Mouse (Mus musculus): Measurements from ENCODE around the gene Cox16. TPM values are rescaled to one million over a fixed set of nuclear protein-coding genes. Genes with fewer than 3 reads are reported as not detected.

The Cox16 gene
- 74.8 and 78.5 TPM in 2 replicates for polyA plus RNA-seq (2012; rRNA removed; ENCODE audit: low replicate concordance)

DNA sequence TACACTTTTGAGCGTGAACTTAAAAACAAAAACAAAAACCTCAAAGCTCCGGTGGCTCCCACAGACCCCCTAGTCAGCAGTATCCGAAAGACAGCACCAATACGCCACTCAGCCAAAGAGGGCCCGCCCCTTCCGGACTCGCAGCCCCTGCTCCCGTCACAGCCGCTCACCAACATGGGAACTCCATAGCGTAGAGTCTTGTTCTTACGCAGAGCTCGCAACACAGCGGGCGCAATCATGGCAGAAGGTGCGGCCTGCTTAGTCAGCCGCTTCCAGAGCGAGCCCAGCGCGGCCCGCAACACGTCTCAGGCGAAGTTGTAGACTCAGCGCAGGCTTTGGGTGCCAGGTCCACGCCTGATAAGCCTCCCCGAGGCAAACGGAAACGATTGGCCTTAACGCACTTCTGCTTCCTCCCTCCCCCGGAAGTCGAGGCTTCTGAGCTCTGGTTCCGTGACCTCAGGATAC lies at the start of gene Cox16:
Gene Cox16 (minus strand): TSS at position 401 of the 465 bp plus-strand sequence.

DNA sequence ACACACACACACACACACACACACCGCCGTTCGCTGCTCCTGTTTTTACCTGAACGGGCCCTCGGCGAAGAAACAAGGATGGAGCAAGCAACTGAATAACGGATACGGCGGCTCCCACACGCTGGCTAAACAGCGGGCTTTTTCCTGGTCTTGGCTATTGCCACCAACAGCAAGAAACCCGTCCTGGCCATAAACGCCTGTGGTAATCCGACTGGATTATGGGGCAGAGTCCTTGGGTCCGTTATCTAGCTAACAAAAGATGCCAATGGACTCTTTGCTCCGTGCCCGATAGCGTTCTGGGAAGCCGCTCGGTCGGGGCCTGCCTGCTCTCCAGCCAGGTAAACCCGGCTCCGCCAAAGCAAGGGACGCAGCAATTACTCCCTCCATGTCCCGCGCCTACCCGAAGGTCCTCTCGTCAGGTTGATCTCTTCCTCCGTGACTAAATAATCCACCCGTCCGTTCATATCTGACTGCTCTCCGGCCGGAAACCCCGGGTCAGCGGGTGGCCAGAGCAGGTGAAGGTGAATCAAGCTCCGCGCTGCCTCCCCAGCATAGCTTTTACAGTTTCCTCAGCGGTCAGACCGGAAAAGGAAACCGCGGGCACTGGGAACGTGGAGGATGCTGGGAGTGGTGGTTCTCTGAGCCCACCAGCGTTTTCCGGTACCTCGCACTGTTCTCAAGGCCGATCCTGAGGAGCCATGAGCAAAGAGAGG lies 47.5 kb upstream of the Cox16 start, which contains the start of the genes Gm20498 and Synj2bp:
Gene Gm20498 (minus strand): TSS at position 590 of the 713 bp plus-strand sequence.
Gene Synj2bp (minus strand): TSS at position 596 of the 713 bp plus-strand sequence.

DNA sequence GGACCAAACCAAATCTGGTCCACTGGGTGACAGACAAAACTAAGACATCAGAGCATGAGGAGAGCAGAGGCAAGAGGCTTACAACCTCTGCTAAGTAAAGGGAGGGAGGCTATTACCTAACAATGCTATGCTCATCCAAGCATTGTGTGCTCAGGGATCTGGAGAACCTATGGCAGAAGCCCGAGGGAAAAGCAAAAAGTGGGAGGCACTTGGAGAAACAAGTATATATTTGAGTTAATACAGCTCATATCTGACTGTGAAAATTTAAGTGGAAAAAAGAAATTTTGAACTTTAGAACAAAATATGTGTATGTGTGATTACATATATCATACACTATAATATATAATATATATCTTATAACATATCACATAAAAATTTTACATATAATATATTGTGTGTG lies 63.1 kb downstream of the Cox16 start, which contains the start of gene Adam4:
Gene Adam4 (minus strand): TSS at position 101 of the 400 bp plus-strand sequence.

DNA sequence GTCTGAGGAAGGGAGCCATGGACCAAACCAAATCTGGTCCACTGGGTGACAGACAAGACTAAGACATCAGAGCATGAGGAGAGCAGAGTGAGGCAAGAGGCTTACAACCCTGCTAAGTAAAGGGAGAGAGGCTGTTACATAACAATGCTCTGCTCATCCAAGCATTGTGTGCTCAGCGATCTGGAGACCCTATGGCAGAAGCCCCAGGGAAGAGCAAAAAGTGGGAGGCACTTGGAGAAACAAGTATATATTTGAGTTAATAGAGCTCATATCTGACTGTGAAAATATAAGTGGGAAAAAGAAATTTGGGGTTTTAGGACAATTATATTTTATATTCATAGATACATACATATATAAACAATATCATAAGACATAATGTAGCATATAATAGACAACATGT lies 105.6 kb downstream of the Cox16 start, which contains the start of gene Gm4787:
Gene Gm4787 (minus strand): TSS at position 101 of the 400 bp plus-strand sequence.

DNA sequence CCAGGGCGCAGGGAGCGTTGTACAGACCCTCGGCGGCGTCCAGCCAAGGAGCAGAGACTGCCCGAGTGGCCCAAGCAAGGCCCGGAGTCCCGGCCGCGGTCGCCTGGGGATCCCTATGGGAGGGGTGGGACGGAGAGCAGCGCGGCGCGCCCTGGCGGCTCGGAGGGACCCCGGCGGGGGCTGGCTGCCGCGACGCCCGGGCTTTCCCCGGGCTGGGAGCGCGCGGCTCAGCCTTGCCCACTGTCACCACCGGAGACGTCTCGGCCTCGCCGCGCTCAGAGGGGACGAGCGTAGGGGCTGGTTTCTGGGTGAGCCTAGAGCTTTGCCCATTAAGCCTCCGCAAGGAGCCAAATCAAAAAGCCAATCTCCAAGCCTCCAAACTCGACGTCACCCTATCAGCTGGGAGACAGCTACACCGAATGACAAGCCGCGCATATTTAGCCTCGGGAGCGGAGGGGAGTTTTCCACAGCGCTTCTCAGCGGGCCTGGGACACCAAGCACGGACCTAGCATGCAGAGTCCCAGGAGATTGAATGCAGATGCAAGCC lies 152.0 kb downstream of the Cox16 start, which contains the start of gene Slc8a3:
Gene Slc8a3 (minus strand): TSS at position 306 of the 547 bp plus-strand sequence.

Other genes with a start within 250 kb of the Cox16 start
- gene Slc8a3, start 151.9 kb downstream of the Cox16 start, polyA plus RNA-seq (2012; rRNA removed; ENCODE audit: low replicate concordance), result 0.30 and 0.88 TPM in 2 replicates
- gene Gm4787, start 105.7 kb downstream of the Cox16 start, polyA plus RNA-seq (2012; rRNA removed; ENCODE audit: low replicate concordance), result 0.21 and 0.39 TPM in 2 replicates
- gene Adam4, start 63.2 kb downstream of the Cox16 start, polyA plus RNA-seq (2012; rRNA removed; ENCODE audit: low replicate concordance), result 0.31 and 0.67 TPM in 2 replicates
- gene Gm20498, start 47.8 kb upstream of the Cox16 start, polyA plus RNA-seq (2012; rRNA removed; ENCODE audit: low replicate concordance), result 10.2 and 15.6 TPM in 2 replicates
- 29.4 and 30.6 TPM in 2 replicates for gene Synj2bp, start 47.8 kb upstream of the Cox16 start, polyA plus RNA-seq (2012; rRNA removed; ENCODE audit: low replicate concordance)
- not detected in 2 replicates for gene Adam21, start 83.3 kb upstream of the Cox16 start, polyA plus RNA-seq (2012; rRNA removed; ENCODE audit: low replicate concordance)
- gene Med6, start 109.9 kb upstream of the Cox16 start, polyA plus RNA-seq (2012; rRNA removed; ENCODE audit: low replicate concordance), result 0.76 and 1.2 TPM in 2 replicates
- gene Ttc9, start 146.1 kb upstream of the Cox16 start, polyA plus RNA-seq (2012; rRNA removed; ENCODE audit: low replicate concordance), result 0.50 and 0.55 TPM in 2 replicates